Mouse (Mus musculus): ENCODE data around the gene Fsd1. TPM values are rescaled to one million over a fixed set of nuclear protein-coding genes. Genes with fewer than 3 reads are reported as not detected.

Fsd1 gene
- total and polyA plus RNA-seq, 2 experiments from 2014 or later: 106 to 169 TPM

- Histone ChIP-seq H3K4me2 (ENCODE audit: low read depth) (peak overlapping the region; percentile 68), H3K27ac (ENCODE audit: low read depth, low read length) (peak overlapping the region; percentile 96), H3K9me3 (ENCODE audit: low read length) (no peaks in the 10 kb centered on the region), H3K27me3 (ENCODE audit: insufficient read depth, low read length) (no peaks in the 10 kb centered on the region; the same call in 1 of the 2 replicates), H3K36me3 (ENCODE audit: insufficient read depth) (peaks cover 18% of the 10 kb centered on the region), H3K4me3 (ENCODE audit: low read depth, low read length) (peak overlapping the region; percentile 81), H3K9ac (peak overlapping the region; percentile 89), H3K4me1 (ENCODE audit: insufficient read depth) (peaks cover 18% of the 10 kb centered on the region)
- ATAC-seq (peak; percentile 90), DNase-seq (peak; percentile 93)
- peak; percentile 66 for TF ChIP-seq CTCF (IDR thresholded peaks at IDR 0.05; ENCODE audit: low read depth)
- 1% methylated on average over 62 of the region's 62 CpGs for WGBS
These were observed 23.0 kb downstream of the Fsd1 start for GRCm38 (mm10) chr17:56009088-56009961.

GRCm38 (mm10) chr17:56009962-56010240, 23.6 kb downstream of the Fsd1 start:
- TF ChIP-seq CTCF (IDR thresholded peaks at IDR 0.05; ENCODE audit: low read depth): no peak
- Histone ChIP-seq H3K4me2 (ENCODE audit: low read depth) (peak overlapping the region; percentile 68), H3K36me3 (ENCODE audit: insufficient read depth) (peaks cover 21% of the 10 kb centered on the region), H3K9ac (peak overlapping the region; percentile 89), H3K4me1 (ENCODE audit: insufficient read depth) (peaks cover 18% of the 10 kb centered on the region), H3K27me3 (ENCODE audit: insufficient read depth, low read length) (no peaks in the 10 kb centered on the region; the same call in 1 of the 2 replicates), H3K4me3 (ENCODE audit: low read depth, low read length) (peak overlapping the region; percentile 81), H3K27ac (ENCODE audit: low read depth, low read length) (peak overlapping the region; percentile 96), H3K9me3 (ENCODE audit: low read length) (no peaks in the 10 kb centered on the region)
- no peak for ATAC-seq
- no peak for DNase-seq
- 51% methylated on average over 2 of the region's 2 CpGs for WGBS

- no peaks in the 10 kb centered on the region for H3K9me3 ChIP-seq (ENCODE audit: low read length)
- H3K4me3 ChIP-seq (ENCODE audit: low read depth, low read length): peak overlapping the region; percentile 81
- H3K27ac ChIP-seq (ENCODE audit: low read depth, low read length): no peak overlapping the region
- WGBS: 71% methylated on average over 14 of the region's 14 CpGs
- TF ChIP-seq CTCF (IDR thresholded peaks at IDR 0.05; ENCODE audit: low read depth): no peak; the same call in 1 of the 2 replicates
- DNase-seq (no peak), ATAC-seq (no peak)
- H3K4me2 ChIP-seq (ENCODE audit: low read depth): peak overlapping the region; percentile 68
- H3K36me3 ChIP-seq (ENCODE audit: insufficient read depth): peaks cover 25% of the 10 kb centered on the region
- H3K9ac ChIP-seq: 0 out of 2 replicates have a peak overlapping the region, but pooled peaks have one; percentile 18
- H3K27me3 ChIP-seq (ENCODE audit: insufficient read depth, low read length): no peaks in the 10 kb centered on the region; the same call in 1 of the 2 replicates
- H3K4me1 ChIP-seq (ENCODE audit: insufficient read depth): peaks cover 18% of the 10 kb centered on the region
These were observed 23.9 kb downstream of the Fsd1 start for GRCm38 (mm10) chr17:56010255-56010654.

- Histone ChIP-seq H3K27me3 (ENCODE audit: insufficient read depth, low read length) (no peaks in the 10 kb centered on the region), H3K9me3 (ENCODE audit: low read length) (no peaks in the 10 kb centered on the region), H3K4me1 (ENCODE audit: insufficient read depth) (peaks cover 18% of the 10 kb centered on the region), H3K4me2 (ENCODE audit: low read depth) (peak overlapping the region; percentile 68), H3K27ac (ENCODE audit: low read depth, low read length) (no peak overlapping the region), H3K36me3 (ENCODE audit: insufficient read depth) (peaks cover 29% of the 10 kb centered on the region), H3K4me3 (ENCODE audit: low read depth, low read length) (peak overlapping the region; percentile 81; the same call in 1 of the 2 replicates), H3K9ac (peak overlapping the region; percentile 31; the same call in 1 of the 2 replicates)
- ATAC-seq: no peak
- TF ChIP-seq CTCF (IDR thresholded peaks at IDR 0.05; ENCODE audit: low read depth): peak; percentile 90
- DNase-seq: peak; percentile 65
- WGBS: 6% methylated on average over 9 of the region's 9 CpGs
These were observed 24.4 kb downstream of the Fsd1 start for GRCm38 (mm10) chr17:56010681-56011080.

- ATAC-seq: no peak
- no peak overlapping the region for H3K4me2 ChIP-seq (ENCODE audit: low read depth)
- H3K36me3 ChIP-seq (ENCODE audit: insufficient read depth): peaks cover 37% of the 10 kb centered on the region
These were observed 25.1 kb downstream of the Fsd1 start for GRCm38 (mm10) chr17:56011441-56011840.

GRCm38 (mm10) chr17:56015293-56015692, 29.0 kb downstream of the Fsd1 start:
- H3K4me1 ChIP-seq (ENCODE audit: insufficient read depth): peaks cover 7% of the 10 kb centered on the region; the same call in 1 of the 2 replicates
- no peak for ATAC-seq

More at GRCm38 (mm10) chr17:56011441-56011840, 25.1 kb downstream of the Fsd1 start:
- 83% methylated on average over 7 of the region's 7 CpGs for WGBS
- no peak for TF ChIP-seq CTCF (IDR thresholded peaks at IDR 0.05; ENCODE audit: low read depth)
- Histone ChIP-seq H3K4me1 (ENCODE audit: insufficient read depth) (peaks cover 18% of the 10 kb centered on the region), H3K4me3 (ENCODE audit: low read depth, low read length) (no peak overlapping the region), H3K9ac (peak overlapping the region; percentile 31; the same call in 1 of the 2 replicates), H3K9me3 (ENCODE audit: low read length) (no peaks in the 10 kb centered on the region), H3K27ac (ENCODE audit: low read depth, low read length) (no peak overlapping the region), H3K27me3 (ENCODE audit: insufficient read depth, low read length) (no peaks in the 10 kb centered on the region)
- no peak for DNase-seq

GRCm38 (mm10) chr17:56016382-56016781, 30.1 kb downstream of the Fsd1 start:
- 87% methylated on average over 8 of the region's 8 CpGs for WGBS
- Histone ChIP-seq H3K4me1 (ENCODE audit: insufficient read depth) (no peaks in the 10 kb centered on the region), H3K4me2 (ENCODE audit: low read depth) (no peak overlapping the region), H3K27me3 (ENCODE audit: insufficient read depth, low read length) (no peaks in the 10 kb centered on the region), H3K4me3 (ENCODE audit: low read depth, low read length) (no peak overlapping the region), H3K9me3 (ENCODE audit: low read length) (no peaks in the 10 kb centered on the region), H3K36me3 (ENCODE audit: insufficient read depth) (peaks cover 69% of the 10 kb centered on the region), H3K9ac (no peak overlapping the region), H3K27ac (ENCODE audit: low read depth, low read length) (no peak overlapping the region)
- DNase-seq: no peak
- ATAC-seq: no peak
- TF ChIP-seq CTCF (IDR thresholded peaks at IDR 0.05; ENCODE audit: low read depth): no peak

More at GRCm38 (mm10) chr17:56015293-56015692, 29.0 kb downstream of the Fsd1 start:
- no peak for TF ChIP-seq CTCF (IDR thresholded peaks at IDR 0.05; ENCODE audit: low read depth)
- Histone ChIP-seq H3K9ac (no peak overlapping the region), H3K4me2 (ENCODE audit: low read depth) (no peak overlapping the region), H3K27me3 (ENCODE audit: insufficient read depth, low read length) (no peaks in the 10 kb centered on the region), H3K36me3 (ENCODE audit: insufficient read depth) (peaks cover 69% of the 10 kb centered on the region), H3K9me3 (ENCODE audit: low read length) (no peaks in the 10 kb centered on the region), H3K27ac (ENCODE audit: low read depth, low read length) (no peak overlapping the region), H3K4me3 (ENCODE audit: low read depth, low read length) (no peak overlapping the region)
- no peak for DNase-seq
- WGBS: 95% methylated on average over 9 of the region's 9 CpGs
